Mouse (Mus musculus): Measurements from ENCODE around the gene Gdpd1.

- TF ChIP-seq CTCF (conservative IDR thresholded peaks at IDR 0.05; ENCODE audit: insufficient read depth, insufficient read length, low read depth, low read length) = no peak
- no peak for TF ChIP-seq POLR2A (IDR thresholded peaks at IDR 0.05; ENCODE audit: low read depth, low read length)
These were observed 45.6 kb downstream of the Gdpd1 start for GRCm38 (mm10) chr11:87028212-87028611.
